Mouse (Mus musculus) brain, embryonic 18.5 days (tissue): ENCODE measurements around the gene Zmym2.
"Not testable (repeated sequence)": the region's sequence is repeated elsewhere in the genome, so short reads cannot be mapped to it uniquely, and the experiment has no call there.

Source experiments
- DNase-seq: peaks from one replicate; pipeline ENCODE4 v3.0.0-alpha.2; 2012; ENCODE audit warnings: low read depth, low spot score

Gene Zmym2

DNA sequence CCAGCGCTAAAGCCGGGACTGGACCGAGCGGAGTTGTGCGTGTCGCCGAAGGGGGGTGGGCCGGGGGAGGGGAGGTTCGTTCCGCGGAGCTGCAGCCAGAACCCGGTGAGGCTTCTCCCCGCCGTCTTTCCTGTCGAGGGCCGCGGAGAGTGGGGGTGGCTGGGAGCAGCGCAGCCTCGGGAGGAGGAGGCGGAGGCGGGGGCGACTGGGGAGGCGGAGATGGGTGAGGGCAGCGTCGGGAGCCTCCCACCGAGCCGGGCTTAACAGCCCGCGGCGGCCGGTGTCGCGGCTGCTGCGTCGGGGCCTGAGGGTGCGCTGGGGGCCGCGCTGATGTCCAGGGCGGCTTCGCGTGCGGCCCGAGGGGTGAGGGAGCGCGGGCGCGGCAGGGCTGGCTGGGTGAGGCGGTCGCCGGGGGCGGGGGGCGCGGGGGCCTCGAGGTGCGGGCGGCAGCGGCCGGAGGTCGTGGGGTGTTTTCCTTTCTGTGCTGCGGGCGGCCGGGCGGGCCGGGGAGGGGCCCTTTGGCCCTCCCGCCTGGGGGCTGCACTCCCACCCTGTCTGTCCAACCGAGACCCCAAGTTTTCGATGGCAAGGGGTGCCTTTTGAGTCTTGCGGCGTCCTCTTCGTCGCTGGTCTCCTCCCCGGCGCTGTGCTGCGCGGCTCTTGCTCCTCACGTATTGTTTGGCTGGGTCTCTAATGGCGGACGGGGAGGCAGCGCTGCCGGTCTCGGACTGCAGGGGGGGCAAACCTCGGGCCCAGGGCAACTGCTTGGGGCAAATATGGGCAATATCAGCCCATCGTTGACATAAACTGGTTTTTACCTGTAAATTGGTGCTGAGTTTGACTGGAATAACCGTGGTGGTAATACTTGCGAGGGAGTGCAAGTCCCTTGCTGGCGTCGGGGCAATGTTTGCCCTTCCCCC lies at the start of gene Zmym2:
Zmym2 (plus strand) TSS at position 60 of the 920 bp plus-strand sequence.
- DNase-seq = peak; percentile 32

GRCm38 (mm10) chr14:56844033-56844432 lies 42.4 kb upstream of the Zmym2 start:
- no peak for DNase-seq

- peak; percentile 4 for DNase-seq
Observed at GRCm38 (mm10) chr14:56844507-56844906, 41.9 kb upstream of the Zmym2 start.

DNA sequence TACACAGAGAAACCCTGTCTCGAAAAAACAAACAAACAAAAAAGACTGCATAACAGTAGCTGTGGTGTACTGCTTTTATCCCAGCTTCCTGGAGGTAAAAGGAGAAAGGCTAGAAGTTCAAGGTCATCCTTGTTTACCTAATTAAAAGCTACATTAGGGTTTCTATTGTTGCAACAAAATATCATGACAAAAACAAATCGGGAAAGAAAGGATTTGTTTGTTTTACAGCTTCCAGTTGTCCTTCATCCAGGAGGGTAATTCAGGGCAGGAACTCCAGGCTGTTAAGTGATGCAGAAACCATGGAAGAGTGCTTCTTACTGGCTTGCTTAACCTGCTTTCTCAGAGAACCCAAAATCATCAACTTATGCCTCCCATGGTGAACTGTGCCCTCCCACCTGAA lies 38.1 kb upstream of the Zmym2 start:
- no peak for DNase-seq

DNA sequence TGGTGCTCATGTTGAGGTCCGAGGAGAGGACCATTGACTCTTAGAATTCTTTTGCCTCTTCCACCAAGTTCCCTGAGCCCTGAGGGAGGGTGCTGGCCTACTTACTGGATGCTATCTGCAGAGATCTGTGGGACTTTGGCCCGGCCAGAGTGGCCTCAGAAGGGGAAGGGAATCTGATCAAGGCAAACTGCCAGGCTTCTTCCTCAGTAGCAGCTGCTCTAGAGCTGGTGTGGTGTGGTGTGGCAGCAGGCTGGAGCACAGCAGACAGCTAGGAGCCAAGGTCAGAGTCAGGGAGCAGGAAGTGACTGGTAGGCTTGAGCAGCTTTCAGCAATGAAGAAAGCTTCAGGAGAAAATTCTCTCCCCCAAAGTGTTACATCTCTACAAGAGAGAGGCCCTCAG lies 36.8 kb upstream of the Zmym2 start:
- DNase-seq = no peak

DNA sequence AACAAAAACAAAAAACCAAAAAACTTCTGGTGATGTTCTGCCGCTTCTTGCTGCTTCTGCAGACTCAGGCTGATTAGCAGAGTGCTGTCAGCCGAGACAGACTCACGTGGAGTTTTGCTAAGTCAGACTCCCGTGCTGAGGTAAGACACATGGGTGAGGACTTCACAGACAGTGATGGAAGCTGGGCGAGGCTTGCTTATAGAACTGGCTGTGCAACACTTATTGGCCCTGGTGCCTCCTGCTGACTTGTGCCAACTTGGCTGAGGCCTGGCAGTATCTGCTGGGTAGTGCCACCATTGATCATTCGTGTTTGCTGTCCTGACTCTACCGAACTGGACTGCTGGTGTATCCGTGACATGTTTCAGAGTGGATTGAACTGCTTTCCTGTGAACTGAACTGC lies 22.4 kb upstream of the Zmym2 start:
- no peak for DNase-seq

- DNase-seq = no peak
Observed at GRCm38 (mm10) chr14:56864641-56865040, 21.8 kb upstream of the Zmym2 start.

- DNase-seq = not testable (repeated sequence)
Observed at GRCm38 (mm10) chr14:56865112-56865511, 21.3 kb upstream of the Zmym2 start.

GRCm38 (mm10) chr14:56873525-56873924 lies 12.9 kb upstream of the Zmym2 start:
- DNase-seq = no peak

DNA sequence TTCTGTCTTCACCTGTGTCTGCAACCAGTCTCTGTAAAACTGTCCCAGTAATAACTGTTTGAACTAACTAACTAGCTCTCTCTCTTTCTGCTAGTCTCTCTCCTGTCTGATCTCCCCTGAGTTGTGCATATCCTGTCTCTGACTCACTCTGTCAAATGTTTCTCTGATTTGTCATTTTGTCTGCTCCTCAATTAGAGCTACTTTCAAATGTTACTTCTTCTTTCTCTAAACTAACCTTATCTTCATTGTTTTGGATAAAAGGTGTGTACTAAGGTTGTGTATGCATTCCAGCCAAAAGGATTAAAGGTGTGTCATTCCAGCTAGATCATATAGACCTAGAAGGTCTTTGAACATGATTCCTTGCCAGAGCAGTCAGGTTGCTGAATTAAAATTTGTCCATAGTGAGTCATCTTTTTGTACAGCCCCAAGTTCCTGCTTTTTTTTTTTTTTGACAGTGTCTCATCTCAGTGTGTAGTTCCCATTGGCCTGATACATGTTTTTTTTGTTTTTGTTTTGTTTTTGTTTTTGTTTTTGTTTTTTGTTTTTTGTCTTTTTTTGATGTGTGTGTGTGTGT lies 10.8 kb upstream of the Zmym2 start:
- DNase-seq = no peak

GRCm38 (mm10) chr14:56881271-56881670 lies 5.2 kb upstream of the Zmym2 start:
- no peak for DNase-seq

DNA sequence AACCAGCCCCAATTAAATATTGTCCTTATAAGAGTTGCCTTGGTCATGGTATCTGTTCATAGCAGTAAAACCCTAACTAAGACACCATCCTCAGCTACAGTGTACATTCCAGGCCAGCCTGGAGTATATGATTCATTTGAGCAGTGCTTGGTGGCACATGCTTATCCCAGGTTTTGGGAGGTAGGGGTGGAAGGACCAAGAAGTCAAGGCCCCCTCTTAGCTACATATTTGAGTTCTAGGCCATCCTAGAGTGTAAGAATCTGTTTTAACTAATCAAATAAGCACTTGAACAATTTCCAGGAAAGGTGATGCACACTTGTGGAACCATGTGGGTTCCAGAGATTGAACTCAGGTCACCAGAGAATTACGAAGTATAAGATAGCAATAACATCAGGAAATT lies 3.0 kb upstream of the Zmym2 start:
- no peak for DNase-seq

GRCm38 (mm10) chr14:56885308-56885771 lies 1.1 kb upstream of the Zmym2 start:
- DNase-seq = peak; percentile 73

- peak; percentile 73 for DNase-seq
Observed at GRCm38 (mm10) chr14:56885986-56886593, 363 bp upstream of the Zmym2 start.

DNA sequence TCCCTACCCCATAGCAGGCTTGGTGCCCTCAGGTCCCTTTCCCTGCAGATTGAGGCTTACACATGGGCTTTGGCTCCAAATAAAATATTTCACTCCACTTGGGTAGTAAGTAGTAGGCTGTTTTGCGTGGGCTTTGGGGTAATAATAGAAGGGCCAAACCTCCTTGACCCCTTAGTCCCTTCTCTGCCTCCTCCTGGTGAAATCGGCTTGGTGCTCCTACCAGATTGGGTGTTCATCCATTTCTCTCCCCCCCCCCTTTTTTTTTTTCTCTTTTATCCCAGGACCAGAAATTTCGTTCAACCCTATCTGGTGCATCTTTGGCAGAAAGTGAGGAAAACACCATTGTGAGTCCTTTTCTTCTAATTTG lies 1.0 kb downstream of the Zmym2 start:
- DNase-seq = no peak

GRCm38 (mm10) chr14:56887887-56888286 lies 1.4 kb downstream of the Zmym2 start:
- DNase-seq = peak; percentile 57

DNA sequence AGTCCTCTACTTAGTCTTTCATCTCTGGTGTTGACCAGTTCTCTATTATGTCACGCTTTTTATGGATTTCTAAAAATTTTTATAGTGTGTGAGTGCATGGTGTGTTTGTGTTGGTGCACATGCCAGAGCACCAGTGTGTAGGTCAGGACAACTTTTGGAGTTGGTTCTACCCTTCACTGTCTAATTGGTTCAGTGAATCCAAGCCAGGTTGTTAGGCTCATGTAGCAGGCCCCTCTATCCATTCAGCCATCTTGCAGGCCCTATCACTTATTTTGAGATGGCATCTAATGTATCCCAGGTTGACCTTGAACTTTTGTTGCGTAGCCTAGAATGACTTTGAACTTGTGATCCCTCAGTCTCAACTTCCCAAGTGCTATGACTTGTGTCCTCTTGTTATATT lies 2.0 kb downstream of the Zmym2 start:
- no peak for DNase-seq

DNA sequence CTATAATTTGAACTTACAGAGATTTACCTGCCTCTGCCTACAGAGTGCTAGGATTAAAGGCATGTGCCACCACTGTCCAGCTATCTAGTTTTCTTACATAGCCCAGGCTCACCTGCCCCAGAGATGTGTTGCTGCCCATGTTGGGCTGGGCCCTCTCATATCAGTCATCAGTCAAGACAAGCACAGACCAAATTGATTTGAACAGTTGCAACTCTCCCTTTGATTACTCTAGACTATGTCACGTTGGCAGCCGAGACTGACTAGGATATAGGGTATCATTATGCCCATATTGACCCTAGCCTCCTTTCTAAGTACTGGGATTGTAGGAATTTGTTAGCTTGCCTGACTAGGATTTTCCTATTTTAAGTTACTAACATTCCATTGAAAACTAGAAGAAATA lies 8.0 kb downstream of the Zmym2 start:
- no peak for DNase-seq

DNA sequence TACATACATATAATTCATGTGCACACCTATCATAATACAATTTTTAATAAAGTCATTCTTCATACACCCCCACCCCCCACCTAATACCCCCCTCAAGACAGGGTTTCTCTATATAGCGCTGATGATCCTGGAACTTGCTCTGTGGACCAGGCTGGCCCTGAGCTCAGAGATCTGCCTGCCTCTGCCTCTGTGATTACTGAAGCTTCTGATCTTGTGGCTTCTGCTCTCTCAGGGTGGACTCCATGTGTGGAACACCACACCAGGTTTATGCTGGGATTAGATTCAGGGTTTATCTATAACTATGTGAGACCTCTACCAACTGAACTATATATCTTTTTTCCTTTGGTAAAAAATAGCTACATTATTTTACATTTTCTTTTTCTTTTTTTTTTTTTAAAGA lies 10.1 kb downstream of the Zmym2 start:
- no peak for DNase-seq

GRCm38 (mm10) chr14:56897475-56897874 lies 11.0 kb downstream of the Zmym2 start:
- no peak for DNase-seq

DNA sequence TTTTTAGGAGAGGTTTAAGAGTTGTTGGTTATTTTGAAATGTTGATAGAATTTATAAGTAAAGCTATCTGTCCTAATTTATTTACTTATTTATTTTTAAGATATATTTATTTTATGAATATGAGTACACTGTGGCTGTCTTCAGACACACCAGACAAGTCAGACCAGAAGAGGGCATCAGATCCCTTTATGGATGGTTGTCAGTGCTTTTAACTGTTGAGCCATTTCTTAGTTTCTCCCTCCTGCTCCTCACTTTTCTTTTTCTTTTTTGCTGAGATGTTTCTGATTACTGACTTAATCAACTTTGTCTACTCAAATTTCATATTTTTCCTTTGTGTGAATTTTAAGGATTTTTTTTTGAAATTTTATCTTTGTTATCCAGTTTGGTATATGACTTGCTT lies 13.2 kb downstream of the Zmym2 start:
- DNase-seq = no peak

GRCm38 (mm10) chr14:56903039-56903438 lies 16.6 kb downstream of the Zmym2 start:
- no peak for DNase-seq

DNA sequence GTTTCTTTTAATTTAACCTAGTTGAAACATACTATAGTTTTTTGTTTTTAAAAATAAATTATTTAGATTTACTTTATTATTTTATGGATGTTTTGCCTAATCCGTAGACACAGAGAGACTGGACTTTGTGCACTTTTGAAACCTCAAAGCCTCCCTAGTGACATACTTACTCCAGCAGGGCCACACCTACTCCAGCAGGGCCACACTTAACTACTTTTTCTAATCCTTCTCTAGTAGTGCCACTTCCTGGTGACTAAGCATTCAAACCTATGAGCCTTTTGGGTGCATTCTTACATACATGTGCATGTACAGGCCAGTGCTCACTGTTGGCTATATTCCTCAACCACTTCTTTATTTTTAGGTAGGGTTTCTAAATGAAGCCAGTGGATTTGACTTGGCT lies 19.2 kb downstream of the Zmym2 start:
- DNase-seq = no peak
